Mouse (Mus musculus) bone marrow macrophage, adult 2 months (primary cell): Measurements from ENCODE around the gene Ece1.

Experiments used
- CTCF ChIP-seq: IDR thresholded peaks from 2 replicates; pipeline ENCODE4 v1.5.1; 2012; ENCODE audit warnings: low read depth, mild to moderate bottlenecking, low read length, moderate library complexity
- POLR2A ChIP-seq: IDR thresholded peaks from 2 replicates; pipeline ENCODE4 v1.6.1; 2012; ENCODE audit warnings: mild to moderate bottlenecking, low read depth, low read length, borderline replicate concordance

- TF ChIP-seq CTCF (no peak), POLR2A (no peak)
These were observed 132.0 kb downstream of the Ece1 start for GRCm38 (mm10) chr4:137993821-137994561.
